Mouse (Mus musculus): Measurements from ENCODE around the gene St3gal3.

- TF ChIP-seq CTCF (IDR thresholded peaks at IDR 0.05; ENCODE audit: insufficient read depth, low read length) (no peak), POLR2A (IDR thresholded peaks at IDR 0.05; ENCODE audit: borderline replicate concordance, extremely low read depth, low read depth, low read length) (no peak)
Measured at GRCm38 (mm10) chr4:117898111-117898510, 236.6 kb downstream of the St3gal3 start.
